Mouse (Mus musculus) adrenal gland, adult 18-20 months (tissue): ENCODE results near the gene Ap4m1. TPM values are rescaled to one million over a fixed set of nuclear protein-coding genes. Genes with fewer than 3 reads are reported as not detected.

Experiments used
- DNase-seq, 2 experiments: peaks; one replicate each; pipeline ENCODE4 v3.0.0; 2021 to 2022; ENCODE audit warnings: low spot score in 2 of 2
- long read RNA-seq, 2 experiments: library from polyadenylated mRNA; stranded (forward); transcript quantifications; one replicate each; pipeline ENCODE4 v2.0.0; 2021
- total RNA-seq, 2 experiments: library from RNA; stranded (reverse); gene quantifications; 1 replicate in 1 of 2; 2 replicates in 1 of 2; pipeline ENCODE4 v1.2.3; 2021

Ap4m1 gene
- total RNA-seq: 10 to 100 TPM; 15.9 to 18.5 TPM
- long read RNA-seq, experiment 1, partial matches to known transcripts: 0 of 6 reads
- long read RNA-seq, experiment 1, other reads (novel, unspliced or antisense): 3 of 6 reads
- long read RNA-seq, experiment 2, transcript Ap4m1-201 (15 exons, 3,479 nt): major isoform, 9 of 15 reads
- long read RNA-seq, experiment 2, partial matches to known transcripts: 1 of 15 reads
- long read RNA-seq, experiment 2, other reads (novel, unspliced or antisense): 5 of 15 reads

GRCm38 (mm10) chr5:138171695-138172491 is at the start of gene Ap4m1, which contains the start of gene Mcm7:
Gene Ap4m1 (plus strand): TSS chr5:138172002.
Gene Mcm7 (minus strand): TSS chr5:138172422.
- peak; percentile 92 to 94 for DNase-seq

DNA sequence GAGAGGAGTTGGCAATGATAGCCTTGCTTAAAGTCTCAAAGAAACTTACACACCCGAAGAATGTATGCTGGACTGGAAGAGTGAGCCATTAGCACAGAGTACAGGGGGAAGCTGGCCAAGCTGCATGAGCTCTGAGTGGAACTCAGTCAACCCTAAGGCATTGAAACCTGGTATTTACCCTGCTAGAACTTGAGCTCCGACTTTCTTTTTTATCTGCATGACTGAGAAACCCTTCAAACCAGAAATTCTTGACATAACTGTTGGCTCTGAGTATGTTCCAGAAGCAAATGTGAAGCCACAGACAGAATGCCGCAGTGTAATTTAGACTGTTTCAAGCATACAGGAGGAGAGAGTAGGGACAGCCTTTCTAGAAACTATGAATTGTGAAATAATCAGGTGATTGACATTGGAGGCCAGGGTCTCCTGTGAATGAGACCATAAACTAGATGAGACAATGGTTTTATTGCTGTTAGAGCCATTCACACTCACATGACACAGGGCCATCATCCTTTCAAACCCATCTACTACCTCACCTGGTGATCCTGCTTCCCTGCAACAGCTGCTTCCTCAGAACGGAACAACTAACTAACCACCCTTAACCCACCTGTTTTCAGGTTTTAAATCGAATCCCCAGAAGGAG is 39.3 kb upstream of the Ap4m1 start:
- DNase-seq: no peak

DNA sequence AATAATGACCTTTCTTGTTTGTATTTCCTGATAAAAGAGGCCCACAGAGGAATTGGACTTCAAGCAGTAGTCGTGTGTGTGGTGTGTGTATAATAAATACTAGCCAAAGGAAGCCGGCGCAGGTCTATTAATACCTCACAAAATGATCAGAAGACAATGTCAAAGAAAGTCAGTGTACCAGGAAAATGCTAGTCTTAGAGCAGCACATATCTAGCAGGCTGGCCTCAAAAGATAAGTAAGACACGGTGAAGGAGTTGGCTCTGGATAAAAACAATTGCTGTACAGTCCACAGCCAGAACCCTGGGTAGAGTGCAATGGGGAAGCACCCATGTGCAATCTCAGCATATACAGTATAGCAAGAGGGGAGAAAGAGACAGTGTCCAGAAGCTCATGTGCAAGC is 34.5 kb upstream of the Ap4m1 start:
- DNase-seq: no peak

DNA sequence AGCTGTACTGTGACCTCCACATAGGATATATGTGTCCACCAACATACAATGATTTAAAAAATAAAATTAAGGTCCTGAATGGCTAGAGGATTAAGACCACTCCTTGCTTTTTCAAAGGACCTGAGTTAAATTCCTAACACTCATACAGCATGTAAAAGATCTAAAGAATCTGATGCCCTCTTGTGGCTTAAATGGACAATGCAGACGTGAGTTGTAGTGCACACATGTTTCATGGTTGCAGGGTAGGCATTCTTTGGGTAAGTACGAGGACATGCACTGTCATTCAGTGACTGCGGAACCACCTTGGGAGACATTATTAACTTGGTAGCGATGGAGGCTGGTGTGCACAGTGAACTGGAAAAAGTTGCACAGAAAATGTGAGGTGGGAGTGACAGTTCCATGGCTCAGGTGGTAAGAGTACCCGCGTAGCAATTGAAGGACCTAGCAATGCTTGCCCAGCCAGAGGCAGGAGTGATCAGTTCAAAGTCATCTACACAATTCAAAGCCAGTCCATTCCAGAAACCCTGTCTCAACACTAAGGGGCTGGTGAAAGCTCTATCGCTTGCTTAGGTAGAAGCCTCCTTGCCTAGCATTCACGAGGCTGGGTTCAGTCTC is 33.8 kb upstream of the Ap4m1 start:
- DNase-seq: no peak

DNA sequence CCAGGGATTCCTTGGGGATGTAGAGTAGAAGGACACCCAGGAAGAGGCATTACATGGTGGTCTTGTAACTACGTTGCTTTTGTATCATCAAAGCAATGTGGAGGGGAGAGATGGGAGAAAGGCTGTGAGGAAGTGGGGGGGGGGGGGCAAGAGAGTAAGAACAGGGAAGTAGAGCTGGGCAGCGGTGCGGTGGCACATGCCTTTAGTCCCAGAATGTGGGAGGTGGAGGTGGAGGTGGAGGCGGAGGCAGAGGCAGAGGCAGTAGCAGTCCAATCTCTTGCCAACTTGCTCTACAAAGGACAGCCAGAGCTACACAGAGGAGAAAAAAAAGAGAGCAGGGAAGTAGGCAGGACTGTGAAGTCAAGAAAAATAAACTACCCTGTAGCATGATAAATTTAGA is 33.2 kb upstream of the Ap4m1 start:
- no peak for DNase-seq

GRCm38 (mm10) chr5:138154390-138154789 is 17.4 kb upstream of the Ap4m1 start:
- no peak for DNase-seq

DNA sequence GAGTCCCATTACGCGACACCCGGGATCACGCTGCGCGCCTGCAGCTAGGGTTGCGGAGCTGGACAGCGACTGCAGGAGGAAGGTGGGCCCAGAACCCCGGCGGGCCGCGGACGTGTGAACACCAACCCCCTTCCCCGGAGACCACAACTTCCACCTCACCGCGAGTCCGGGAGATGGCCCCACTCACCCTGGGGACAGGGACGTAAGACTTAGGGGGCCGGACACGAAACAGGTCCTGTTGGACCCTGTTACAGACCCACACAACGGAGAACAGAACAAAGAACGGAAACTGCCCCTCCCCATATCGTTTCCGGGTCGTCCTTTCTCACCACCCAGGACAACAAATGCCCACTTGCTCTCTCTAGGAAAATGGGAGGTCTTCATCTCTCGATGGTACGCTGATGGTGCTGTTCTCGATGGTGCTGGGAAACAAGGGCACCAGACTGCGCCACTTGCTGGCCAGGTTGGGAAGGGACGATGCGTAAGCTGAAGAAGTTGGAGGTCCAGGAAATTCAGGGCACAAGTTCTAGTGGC is 16.3 kb upstream of the Ap4m1 start, which contains the start of gene Zfp113:
Gene Zfp113, minus strand, starts transcription at position 302 of the 534 bp plus-strand sequence.
- DNase-seq: peak; percentile 69 to 75

GRCm38 (mm10) chr5:138160224-138160762 is 11.5 kb upstream of the Ap4m1 start:
- no peak for DNase-seq

- peak; percentile 97 for DNase-seq
Measured at GRCm38 (mm10) chr5:138160842-138161665, 10.7 kb upstream of the Ap4m1 start, which contains the start of gene Cops6. Gene Cops6 (plus strand): TSS chr5:138161071.

DNA sequence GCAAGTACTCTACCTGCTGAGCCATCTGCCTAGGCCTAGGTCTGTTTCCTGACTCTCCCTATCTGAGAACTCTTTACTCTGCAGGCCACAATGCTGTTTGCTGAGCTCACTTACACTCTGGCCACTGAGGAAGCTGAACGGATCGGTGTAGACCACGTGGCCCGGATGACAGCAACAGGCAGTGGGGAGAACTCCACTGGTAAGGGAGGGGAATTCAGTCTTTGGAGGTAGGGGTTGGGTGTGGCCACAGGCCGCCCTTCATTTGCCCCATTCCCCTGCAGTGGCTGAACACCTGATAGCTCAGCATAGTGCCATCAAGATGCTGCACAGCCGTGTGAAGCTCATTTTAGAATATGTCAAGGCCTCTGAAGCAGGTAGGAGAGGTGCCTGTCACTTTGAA is 8.8 kb upstream of the Ap4m1 start:
- DNase-seq: no peak

DNA sequence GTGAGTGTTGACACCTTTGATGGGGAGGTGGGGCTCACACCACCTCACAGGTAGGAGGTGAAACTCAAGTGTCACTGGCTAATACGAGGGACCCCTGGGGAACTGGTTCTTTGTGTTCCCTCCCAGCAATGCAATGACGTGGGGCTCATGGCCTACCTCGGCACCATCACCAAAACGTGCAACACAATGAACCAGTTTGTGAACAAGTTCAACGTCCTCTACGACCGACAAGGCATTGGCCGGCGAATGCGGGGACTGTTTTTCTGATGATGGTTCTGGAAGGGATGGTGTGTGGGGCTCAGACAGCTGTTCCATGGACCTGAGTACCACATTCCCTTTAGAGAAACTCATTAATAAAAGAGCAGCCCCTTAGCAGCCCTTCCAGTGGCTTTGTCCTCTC is 8.2 kb upstream of the Ap4m1 start:
- no peak for DNase-seq

DNA sequence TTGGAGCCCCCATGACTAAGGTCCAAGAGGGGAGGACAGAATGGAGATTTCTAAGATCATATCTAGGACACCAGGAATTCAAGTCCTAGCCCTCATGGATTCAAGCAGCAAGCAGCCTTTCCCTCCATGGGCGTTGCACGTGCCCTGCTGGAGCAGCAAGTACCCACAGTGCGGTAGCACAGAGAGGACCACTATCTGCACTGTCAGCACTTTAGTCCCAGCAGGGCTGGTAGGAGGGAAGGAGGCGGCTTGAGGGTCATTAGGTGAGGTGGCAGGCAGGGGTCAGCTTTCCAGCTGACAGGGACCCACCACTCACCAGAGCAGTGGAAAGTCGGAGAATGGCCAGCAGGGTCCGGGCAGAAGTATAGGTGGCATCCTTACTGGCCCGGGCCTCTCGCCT is 6.2 kb upstream of the Ap4m1 start:
- DNase-seq: no peak

DNA sequence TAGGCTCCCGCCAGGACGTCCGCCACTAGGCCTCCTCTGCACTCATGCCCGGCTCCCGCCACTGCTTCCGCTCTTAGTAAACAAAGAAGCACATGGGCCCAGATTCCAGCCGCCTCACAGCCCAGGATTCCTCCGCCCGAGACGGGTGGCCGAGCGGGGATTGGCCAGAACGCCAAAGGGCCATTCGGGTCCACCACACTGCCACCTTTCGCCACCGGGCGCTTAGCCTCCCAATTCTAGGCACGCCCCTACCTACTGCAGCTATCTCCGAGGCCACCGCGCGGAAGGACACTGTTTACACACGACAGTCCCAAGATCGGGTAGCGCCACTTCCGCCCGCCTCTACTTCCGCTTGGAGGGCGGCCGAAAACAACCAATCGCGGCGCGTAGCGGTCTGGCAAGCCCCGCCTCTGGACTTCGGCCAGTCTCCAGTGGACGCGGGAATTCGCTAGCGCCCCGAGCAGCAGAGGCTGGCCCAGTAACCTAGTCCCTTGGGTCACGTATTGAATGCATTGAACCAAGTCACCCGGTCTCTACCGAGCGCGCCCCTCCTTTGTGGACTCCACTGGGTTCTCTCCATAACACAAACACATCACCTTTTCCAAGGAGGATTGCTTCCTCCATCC is 753 bp upstream of the Ap4m1 start:
- DNase-seq: peak; percentile 93

GRCm38 (mm10) chr5:138173217-138173616 is 1.4 kb downstream of the Ap4m1 start:
- DNase-seq: no peak

- DNase-seq: peak; percentile 70 to 77
Measured at GRCm38 (mm10) chr5:138186950-138187638, 15.3 kb downstream of the Ap4m1 start, which contains the start of the genes Taf6 and Cnpy4. Gene Taf6 (minus strand): TSS chr5:138187451. Gene Cnpy4 (plus strand): TSS chr5:138187485.

DNA sequence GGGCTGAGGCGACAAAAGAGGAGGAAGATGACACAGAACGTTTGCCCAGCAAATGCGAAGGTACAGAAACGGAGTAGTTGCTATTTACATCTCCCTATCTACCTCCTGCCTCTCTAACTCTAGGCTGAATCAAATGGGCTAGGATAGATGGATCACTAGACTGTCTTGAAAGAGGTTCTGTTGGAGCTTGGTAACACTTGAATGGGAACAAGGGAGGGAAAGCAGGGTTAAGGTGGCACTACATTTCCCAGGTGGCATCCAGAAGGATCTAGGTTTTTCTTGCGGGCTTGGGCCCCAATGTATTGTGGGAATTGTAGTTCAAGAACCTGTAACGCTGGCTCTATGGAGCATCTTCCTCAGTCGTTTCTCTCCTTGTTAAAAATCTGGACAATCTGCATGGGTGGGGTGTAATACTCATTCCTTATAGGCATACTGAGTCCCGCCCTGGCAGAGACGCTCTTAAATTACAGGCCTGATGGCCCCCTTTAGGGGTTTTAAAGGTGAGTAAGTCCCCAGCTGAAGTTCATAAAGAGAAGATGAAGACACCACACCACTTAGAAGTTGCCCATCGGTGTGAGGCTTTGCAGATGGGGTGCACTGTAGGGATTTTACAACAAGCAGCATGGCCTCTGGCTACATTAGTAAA is 16.0 kb downstream of the Ap4m1 start:
- DNase-seq: peak; percentile 44 to 53

DNA sequence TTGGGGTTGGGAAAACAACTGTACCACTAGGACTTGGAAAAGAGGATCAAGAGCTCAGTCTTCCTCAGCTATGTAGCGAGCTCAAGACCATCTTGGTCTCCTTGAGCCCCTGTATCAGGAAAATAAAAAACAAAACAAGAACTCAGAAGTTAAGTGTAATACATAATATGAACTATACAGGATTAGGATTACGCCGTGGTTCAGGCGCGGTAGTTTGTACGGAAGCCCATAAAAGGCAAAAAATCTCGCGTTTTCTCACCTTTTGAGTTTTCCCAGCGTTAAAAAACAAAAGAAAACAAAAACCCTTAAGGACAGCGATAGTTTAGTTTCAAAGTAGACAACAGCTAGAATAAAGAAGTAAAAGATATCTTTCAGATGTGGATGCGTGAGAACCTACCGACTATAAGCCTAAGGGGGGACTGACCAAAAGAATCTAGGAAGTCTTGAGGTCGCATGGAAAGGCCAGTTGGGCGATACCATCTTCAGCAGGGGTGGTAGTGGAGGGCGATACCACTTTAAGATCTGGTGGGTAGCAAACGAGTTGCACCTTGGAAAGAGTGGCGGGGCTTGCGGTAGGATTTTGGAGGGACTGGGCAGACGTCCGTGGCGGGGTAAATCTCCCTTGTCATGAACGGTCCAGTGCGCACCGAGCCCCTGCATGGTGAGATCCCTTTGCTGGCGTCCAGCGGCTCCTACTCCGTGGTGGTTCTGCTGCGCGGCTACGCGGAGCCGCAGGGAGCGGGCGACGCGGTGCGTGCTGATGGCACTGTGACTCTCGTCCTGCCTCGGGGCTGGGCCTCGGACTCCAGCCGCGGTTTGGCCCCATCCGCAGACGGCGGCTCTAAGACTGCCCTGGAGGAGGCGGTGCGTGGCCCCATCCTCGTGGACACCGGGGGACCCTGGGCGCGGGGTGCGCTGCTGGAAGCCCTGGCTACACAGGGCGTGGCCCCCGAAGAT is 22.2 kb downstream of the Ap4m1 start, which contains the start of gene Mblac1:
Gene Mblac1, plus strand, starts transcription at position 544 of the 957 bp plus-strand sequence.
- peak; percentile 78 to 79 for DNase-seq
